Mouse (Mus musculus) brain, adult 2 months (tissue): ENCODE measurements around the gene Hap1.

Experiments used
- DNase-seq: peaks from one replicate; pipeline ENCODE4 v3.0.0; 2011; ENCODE audit warnings: low read depth, low spot score

Hap1 gene

GRCm38 (mm10) chr11:100355972-100356818, at the start of gene Hap1:
Hap1 (minus strand) TSS chr11:100356128.
- DNase-seq: peak; percentile 91

- DNase-seq: no peak
Observed at GRCm38 (mm10) chr11:100404456-100405074, 48.6 kb upstream of the Hap1 start.

- no peak for DNase-seq
Observed at GRCm38 (mm10) chr11:100403445-100404134, 47.7 kb upstream of the Hap1 start.

- DNase-seq: no peak
Observed at GRCm38 (mm10) chr11:100402682-100403081, 46.8 kb upstream of the Hap1 start.

- peak; percentile 68 for DNase-seq
Observed at GRCm38 (mm10) chr11:100402240-100402639, 46.3 kb upstream of the Hap1 start.

- DNase-seq: no peak
Observed at GRCm38 (mm10) chr11:100400842-100401241, 44.9 kb upstream of the Hap1 start.

GRCm38 (mm10) chr11:100399727-100400538, 44.0 kb upstream of the Hap1 start:
- no peak for DNase-seq

GRCm38 (mm10) chr11:100399320-100399719, 43.4 kb upstream of the Hap1 start:
- DNase-seq: no peak

GRCm38 (mm10) chr11:100398517-100398916, 42.6 kb upstream of the Hap1 start:
- no peak for DNase-seq

- peak; percentile 100 for DNase-seq
Observed at GRCm38 (mm10) chr11:100397600-100398389, 41.9 kb upstream of the Hap1 start, which contains the start of gene Jup. Jup (minus strand) TSS chr11:100397763.

GRCm38 (mm10) chr11:100396886-100397599, 41.1 kb upstream of the Hap1 start:
- peak; percentile 80 for DNase-seq

- peak; percentile 88 for DNase-seq
Observed at GRCm38 (mm10) chr11:100395861-100396631, 40.1 kb upstream of the Hap1 start.

- DNase-seq: peak; percentile 92
Observed at GRCm38 (mm10) chr11:100395200-100395599, 39.3 kb upstream of the Hap1 start.

GRCm38 (mm10) chr11:100394353-100395074, 38.6 kb upstream of the Hap1 start:
- DNase-seq: no peak

- peak; percentile 72 for DNase-seq
Observed at GRCm38 (mm10) chr11:100393733-100394132, 37.8 kb upstream of the Hap1 start.

GRCm38 (mm10) chr11:100392958-100393357, 37.0 kb upstream of the Hap1 start:
- peak; percentile 80 for DNase-seq

GRCm38 (mm10) chr11:100391884-100392345, 36.0 kb upstream of the Hap1 start:
- no peak for DNase-seq
